Comparison of ENCODE assay signal across 8 mouse cellular contexts in genomic region chr5:34514218-34514566, GRCm38 (mm10). TPM values are rescaled to one million over a fixed set of nuclear protein-coding genes. Genes with fewer than 3 reads are reported as not detected.
DNase-seq lines count a peak whose midpoint lies in the region; ATAC-seq and TF ChIP-seq lines count a peak whose summit lies in the region.

No protein-coding gene starts in this region.

- intact Hi-C loops in heart, postnatal 25 days (cut with DNase I), result loop anchor here (10.0 kb wide), 1 partner anchor 251 kb away; the partner anchor contains the start of gene Htt

- H3K27ac ChIP-seq in heart, embryonic 11.5 days (ENCODE audit: low read depth, low read length), result no peak overlapping the region
- H3K27ac ChIP-seq in ES-Bruce4 (ENCODE audit: insufficient read depth, low read length), result no peak overlapping the region

- no peaks in the 10 kb centered on the region for H3K36me3 ChIP-seq in heart, embryonic 11.5 days (ENCODE audit: control insufficient read depth, insufficient read depth, low read length)
- no peaks in the 10 kb centered on the region for H3K36me3 ChIP-seq in ES-Bruce4 (ENCODE audit: control insufficient read depth, insufficient read depth, low read length, poor library complexity, severe bottlenecking)

- ATAC-seq in heart, embryonic 11.5 days (replicated peaks; ENCODE audit: insufficient number of reproducible peaks, low FRiP score, low TSS enrichment), result no peak
- peak; percentile 6 to 36; a peak in 2 of 4 replicates for ATAC-seq in hematopoietic stem cell, adult 5-6 weeks (replicated peaks in 1 of 2; ENCODE audit: insufficient read depth in 1 of 2, low FRiP score in 2 of 2, low TSS enrichment in 1 of 2, low read depth in 1 of 2, poor library complexity in 2 of 2, severe bottlenecking in 2 of 2)
- ATAC-seq in megakaryocyte, adult 5-6 weeks (ENCODE audit: poor library complexity, severe bottlenecking), result peak; percentile 67

- H3K9me3 ChIP-seq in heart, embryonic 11.5 days (replicated peaks; ENCODE audit: control insufficient read depth, low read length), result no peaks in the 10 kb centered on the region
- H3K9me3 ChIP-seq in ES-Bruce4 (replicated peaks; ENCODE audit: control insufficient read depth, insufficient read depth, low read length, poor library complexity, severe bottlenecking), result no peaks in the 10 kb centered on the region

- no peak for TF ChIP-seq CTCF in ES-Bruce4 (IDR thresholded peaks at IDR 0.05; ENCODE audit: low read depth, low read length)

- peak overlapping the region; percentile 81 for H3K4me3 ChIP-seq in heart, embryonic 11.5 days (ENCODE audit: low read depth, low read length)
- peak overlapping the region; percentile 41 for H3K4me3 ChIP-seq in ES-Bruce4 (ENCODE audit: low read depth, low read length)

- no peak for DNase-seq in heart, postnatal 25 days (ENCODE audit: low spot score)
- no peak for DNase-seq in thymus, postnatal 14 days
- no peak for DNase-seq in urinary bladder, postnatal 4 days (ENCODE audit: low spot score in 2 of 2)
- DNase-seq in retina, embryonic 14.5 days (ENCODE audit: low spot score), result no peak

- no peak for TF ChIP-seq POLR2A in ES-Bruce4 (IDR thresholded peaks at IDR 0.05; ENCODE audit: insufficient read depth, low read length)

- H3K9ac ChIP-seq in heart, embryonic 11.5 days (ENCODE audit: low read depth, low read length), result peak overlapping the region; percentile 88
- no peak overlapping the region for H3K9ac ChIP-seq in ES-Bruce4 (ENCODE audit: low read depth, poor library complexity, severe bottlenecking)

- H3K4me2 ChIP-seq in heart, embryonic 11.5 days, result peak overlapping the region; percentile 99

- no peak for TF ChIP-seq EP300 in ES-Bruce4 (IDR thresholded peaks at IDR 0.05; ENCODE audit: insufficient read depth, low read depth, low read length)

- WGBS in heart, embryonic 11.5 days (ENCODE audit: insufficient replicate concordance), result 23% methylated on average over 7 of the region's 7 CpGs

- 0 out of 2 replicates have a peak, but pooled peaks cover 6% of the 10 kb centered on the region for H3K4me1 ChIP-seq in heart, embryonic 11.5 days (ENCODE audit: control insufficient read depth, insufficient read depth, low read length)
- H3K4me1 ChIP-seq in ES-Bruce4 (ENCODE audit: control insufficient read depth, insufficient read depth, low read length), result no peaks in the 10 kb centered on the region

- H3K27me3 ChIP-seq in heart, embryonic 11.5 days (ENCODE audit: control insufficient read depth, insufficient read depth, low read length), result no peaks in the 10 kb centered on the region
- no peaks in the 10 kb centered on the region for H3K27me3 ChIP-seq in ES-Bruce4 (ENCODE audit: control insufficient read depth, insufficient read depth, low read length, poor library complexity, severe bottlenecking)

RNA-seq across cellular contexts. Expression of gene Tnip2, which starts 0.4 kb away (rescaled TPM):
- 12.7 and 14.2 TPM in 2 replicates for polyA plus RNA-seq in heart, embryonic 11.5 days (2014; fragmentation: Nextera tagmentation; extraction: Ambion mirVana)
- total RNA-seq in heart, postnatal 25 days (2021), result 1 to 10 TPM; 6.3 to 7.2 TPM
- polyA plus RNA-seq in ES-Bruce4 (2011; ENCODE audit: insufficient read depth, insufficient read length, low read depth, missing spikeins), result 10.1 and 14.0 TPM in 2 replicates
- 36.1 and 39.5 TPM in 2 replicates for total RNA-seq in hematopoietic stem cell, adult 5-6 weeks (2017)
- 10.9 and 12.1 TPM in 2 replicates for total RNA-seq in megakaryocyte, adult 5-6 weeks (2015)
- total RNA-seq in megakaryocyte, adult 5-6 weeks (2017), result 34.4 and 41.3 TPM in 2 replicates

RNA-seq across cellular contexts. Expression of gene Sh3bp2, which starts 11.4 kb away (rescaled TPM):
- 4.2 and 5.2 TPM in 2 replicates for polyA plus RNA-seq in heart, embryonic 11.5 days (2014; fragmentation: Nextera tagmentation; extraction: Ambion mirVana)
- 1 to 10 TPM; 1.7 to 3.3 TPM for total RNA-seq in heart, postnatal 25 days (2021)
- 2.6 and 2.8 TPM in 2 replicates for polyA plus RNA-seq in ES-Bruce4 (2011; ENCODE audit: insufficient read depth, insufficient read length, low read depth, missing spikeins)
- 22.6 and 23.4 TPM in 2 replicates for total RNA-seq in hematopoietic stem cell, adult 5-6 weeks (2017)
- 34.7 and 38.5 TPM in 2 replicates for total RNA-seq in megakaryocyte, adult 5-6 weeks (2015)
- 48.1 and 60.7 TPM in 2 replicates for total RNA-seq in megakaryocyte, adult 5-6 weeks (2017)

RNA-seq across cellular contexts. Expression of gene Add1, which starts 59.3 kb away (rescaled TPM):
- polyA plus RNA-seq in heart, embryonic 11.5 days (2014; fragmentation: Nextera tagmentation; extraction: Ambion mirVana), result 166 and 173 TPM in 2 replicates
- 100 to 1,000 TPM; 125 to 136 TPM for total RNA-seq in heart, postnatal 25 days (2021)
- 71.7 and 76.9 TPM in 2 replicates for polyA plus RNA-seq in ES-Bruce4 (2011; ENCODE audit: insufficient read depth, insufficient read length, low read depth, missing spikeins)
- total RNA-seq in hematopoietic stem cell, adult 5-6 weeks (2017), result 130 and 184 TPM in 2 replicates
- 117 and 126 TPM in 2 replicates for total RNA-seq in megakaryocyte, adult 5-6 weeks (2015)
- total RNA-seq in megakaryocyte, adult 5-6 weeks (2017), result 137 and 192 TPM in 2 replicates
